Mouse (Mus musculus) liver, embryonic 14.5 days (tissue): ENCODE results near the gene Pnpla6.

Experiments used
- CTCF ChIP-seq: IDR thresholded peaks from 2 replicates; pipeline ENCODE4 v1.5.1; 2016; ENCODE audit warnings: antibody characterized with exemption, low read depth, control low read depth
- EP300 ChIP-seq: IDR thresholded peaks from 2 replicates; pipeline ENCODE4 v1.6.1; 2016; ENCODE audit warnings: antibody characterized with exemption, low read depth

DNA sequence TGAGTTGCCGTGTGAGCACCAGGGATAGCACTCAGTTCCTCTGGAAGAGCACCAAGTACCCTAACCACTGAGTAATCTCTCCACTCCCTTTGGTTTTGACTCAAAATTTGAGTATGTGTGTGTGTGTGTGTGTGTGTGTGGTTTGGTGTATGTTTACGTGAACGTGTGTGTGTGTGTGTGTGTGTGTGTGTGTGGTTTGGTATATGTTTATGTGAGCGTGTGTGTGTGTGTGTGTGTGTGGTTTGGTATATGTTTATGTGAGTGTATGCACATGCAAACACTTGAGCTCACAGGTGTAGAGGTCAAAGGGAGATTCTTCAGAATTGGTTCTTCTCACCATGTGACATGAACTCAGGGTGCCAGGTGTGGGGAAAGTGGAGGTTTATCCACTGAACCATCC is 40.9 kb downstream of the Pnpla6 start:
- no peak for TF ChIP-seq EP300
- no peak for TF ChIP-seq CTCF
